Mouse (Mus musculus) erythroid progenitor cell, adult 5-6 weeks (primary cell): Measurements from ENCODE around the gene Donson. TPM values are rescaled to one million over a fixed set of nuclear protein-coding genes. Genes with fewer than 3 reads are reported as not detected.
A peak's percentile ranks its signal among the peaks of the same experiment; 100 is the strongest.

ENCODE experiments used
- ATAC-seq: replicated peaks from 2 replicates; pipeline ENCODE4 v1.8.0; 2016; ENCODE audit warnings: moderate number of reproducible peaks, mild to moderate bottlenecking, moderate TSS enrichment, inconsistent platforms; ENCODE audit not compliant: poor library complexity, low FRiP score, severe bottlenecking
- total RNA-seq, 2 experiments: library from RNA; stranded (forward) in 1 of 2; stranded (reverse) in 1 of 2; fragments of 150-400 nt in 1 of 2; fragments of 186-747, 209-891 nt in 1 of 2; gene quantifications; 2 replicates each; pipeline versions ENCODE4 v1.2.3 to v1.2.4; 2015 to 2017; ENCODE audit warnings: low replicate concordance in 2 of 2

Donson gene
- total RNA-seq, 2 experiments from 2014 or later, result 97.3 to 232 TPM

DNA sequence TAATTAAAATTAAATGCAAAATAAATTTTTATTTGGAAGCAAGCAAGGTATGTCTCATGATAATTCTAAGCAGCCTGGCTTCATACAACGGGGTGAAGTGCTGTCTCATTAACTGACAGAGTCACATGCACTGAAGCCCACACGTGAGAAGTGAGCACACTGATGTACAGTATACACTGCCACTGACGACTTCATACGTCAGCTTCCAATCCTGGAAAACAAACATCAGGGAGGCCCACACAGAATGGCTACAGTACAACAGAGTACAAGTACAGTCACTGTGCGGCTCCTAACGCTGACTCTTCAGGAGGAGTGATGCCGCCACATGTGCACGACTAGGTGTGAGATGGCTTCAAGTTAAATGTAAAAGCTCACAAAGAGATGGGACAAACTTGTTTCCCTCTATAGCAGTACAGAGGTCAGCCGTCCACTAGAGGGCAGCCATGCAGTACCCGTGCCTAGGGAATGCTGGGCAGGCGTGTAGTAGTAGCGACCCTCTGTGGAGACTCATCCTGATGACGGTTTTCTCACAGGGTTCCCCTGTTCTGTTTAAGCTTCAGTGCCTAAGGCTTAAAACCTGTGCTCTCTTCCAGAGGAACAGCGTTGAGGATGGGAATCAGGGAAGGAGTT, 6.0 kb upstream of the Donson start:
- peak; percentile 92 for ATAC-seq

DNA sequence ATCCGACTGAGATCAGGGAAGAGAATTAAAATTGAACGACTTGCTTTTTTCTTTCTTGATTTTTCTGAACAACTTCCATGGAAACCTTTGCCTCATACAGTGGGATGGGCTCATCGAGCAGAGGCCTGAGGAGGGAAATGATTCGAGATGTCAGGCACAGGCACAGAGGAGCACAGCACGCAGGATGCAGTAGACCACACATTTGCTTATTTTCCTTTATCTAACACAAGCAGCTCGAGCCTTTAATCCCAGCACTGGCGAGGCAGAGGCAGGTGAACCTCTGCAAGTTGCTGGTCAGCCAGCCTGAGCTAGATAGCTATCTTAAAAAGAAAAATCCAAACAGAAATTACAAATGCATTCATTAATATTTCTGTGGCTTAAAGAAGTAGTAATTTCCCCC, 1.2 kb upstream of the Donson start:
- 0 out of 2 replicates have a peak, but pooled peaks have one; percentile 39 for ATAC-seq

DNA sequence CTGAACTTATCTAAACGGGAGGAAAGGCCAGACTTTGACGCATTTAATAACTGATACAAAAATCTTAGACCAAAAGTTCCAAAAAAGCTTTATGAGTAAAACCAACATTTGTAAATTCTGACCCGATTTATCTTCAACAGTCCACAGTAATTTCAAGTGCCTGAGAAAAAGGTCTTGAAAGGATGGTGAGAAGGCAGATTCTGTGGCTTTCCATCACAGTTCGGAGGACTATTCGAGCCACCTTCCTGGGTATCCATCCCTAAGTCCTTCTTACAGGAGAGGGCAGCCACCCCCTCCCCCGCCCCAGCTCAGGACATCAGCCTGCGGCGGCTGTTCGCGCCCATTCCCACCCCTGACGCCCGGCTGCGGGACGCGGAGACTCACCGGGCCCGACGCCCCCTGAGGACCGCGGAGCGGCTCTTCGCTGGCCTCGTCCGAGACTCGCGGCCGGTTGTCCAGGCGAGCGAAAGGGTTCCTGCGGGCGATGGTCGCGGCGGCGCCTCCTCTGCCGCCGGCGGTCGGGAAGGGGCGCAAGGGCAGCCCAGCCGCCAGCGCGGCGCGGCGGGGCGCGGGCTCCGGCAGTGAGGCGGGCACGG, 449 bp downstream of the Donson start:
- peak; percentile 8; the same call in 1 of the 2 replicates for ATAC-seq

DNA sequence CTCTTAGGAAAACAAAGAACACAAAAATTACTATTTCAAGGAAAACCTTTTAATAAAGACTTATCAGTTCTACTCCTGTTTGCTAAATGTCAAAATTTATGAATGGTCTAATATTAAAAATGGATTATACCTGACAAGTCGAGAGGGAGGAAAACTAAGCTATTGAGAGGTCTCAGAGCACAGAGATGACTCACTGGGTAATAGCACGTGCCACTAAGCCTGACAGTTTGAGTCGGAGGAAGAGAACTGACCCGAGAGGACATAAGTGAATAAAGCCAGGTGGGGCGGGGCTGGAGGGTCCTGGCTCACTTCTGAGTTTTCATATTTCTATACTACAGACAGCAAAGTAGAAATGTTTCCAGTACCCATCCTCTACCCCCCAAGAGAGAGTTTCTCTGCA, 2.2 kb downstream of the Donson start:
- ATAC-seq, result no peak

DNA sequence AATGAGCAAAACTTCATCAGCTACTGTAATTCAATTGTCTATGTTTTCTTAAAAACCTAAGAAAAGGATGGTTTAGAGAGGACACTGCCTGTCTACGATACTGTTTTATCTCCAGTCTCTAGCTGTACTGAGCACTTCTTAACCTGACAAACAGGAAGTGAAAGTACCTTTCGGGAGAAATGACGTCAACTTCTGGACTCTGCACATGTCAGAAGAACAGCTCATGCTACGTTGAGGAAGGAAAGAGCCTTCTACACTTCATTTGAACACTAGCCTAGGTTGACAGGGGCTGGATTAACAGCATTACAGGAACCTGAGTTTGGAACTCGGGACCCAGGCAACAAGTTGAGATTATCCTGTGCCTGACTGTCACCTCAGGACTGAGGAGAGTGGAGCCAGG, 3.0 kb downstream of the Donson start:
- no peak for ATAC-seq

DNA sequence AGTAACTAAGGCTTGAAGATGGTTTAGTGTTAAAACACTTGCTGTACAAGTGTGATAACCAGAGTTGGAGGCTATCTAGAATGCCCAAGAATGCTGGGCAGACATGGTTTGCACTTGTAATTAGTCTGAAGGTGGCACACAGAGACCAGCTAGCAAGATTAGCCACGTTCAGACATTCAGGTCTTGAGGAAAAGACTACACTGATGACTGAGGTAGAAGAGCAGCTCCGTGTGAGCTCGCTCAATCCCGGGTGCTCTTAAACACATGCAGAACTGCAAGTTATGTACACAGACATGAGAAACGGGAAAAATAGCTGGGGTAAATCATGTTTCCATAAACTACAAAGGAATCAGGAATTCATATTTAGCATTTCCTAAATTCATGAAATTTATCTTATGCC, 7.9 kb downstream of the Donson start:
- no peak for ATAC-seq

DNA sequence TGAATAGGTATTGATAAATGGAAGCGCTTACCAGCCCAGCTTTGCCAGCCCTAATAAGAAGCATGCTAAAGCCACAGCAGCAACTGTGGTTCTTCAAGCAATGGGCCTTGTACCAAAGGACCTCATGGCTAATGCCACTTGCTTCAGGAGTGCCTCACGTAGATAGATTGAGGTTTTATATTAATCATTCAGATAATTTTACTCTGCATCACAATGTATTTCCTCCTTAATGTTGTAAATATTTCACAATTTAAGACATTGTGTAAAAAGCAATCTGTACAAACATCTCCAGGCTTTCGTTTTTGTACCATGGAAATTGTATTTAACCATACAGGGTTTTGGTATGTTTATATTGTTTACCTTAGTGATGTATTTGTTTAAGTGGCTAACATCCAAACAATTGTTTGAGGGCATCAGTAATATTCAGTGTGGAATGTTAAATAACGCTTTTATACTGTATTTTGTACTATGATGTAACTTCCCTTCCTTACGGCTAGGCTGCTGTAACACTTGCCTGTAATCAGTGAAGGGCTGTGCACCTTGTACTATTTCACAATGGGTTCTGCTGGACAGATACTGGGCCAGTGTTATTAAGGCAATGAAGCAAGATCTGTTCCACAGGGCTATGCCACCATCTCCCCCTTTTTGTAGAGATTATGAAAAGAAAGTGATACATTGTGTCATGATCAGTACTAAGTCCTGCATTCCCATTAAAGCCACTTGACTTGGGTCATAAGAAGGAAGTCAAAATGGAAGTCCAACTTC, 10.2 kb downstream of the Donson start:
- ATAC-seq, result no peak

DNA sequence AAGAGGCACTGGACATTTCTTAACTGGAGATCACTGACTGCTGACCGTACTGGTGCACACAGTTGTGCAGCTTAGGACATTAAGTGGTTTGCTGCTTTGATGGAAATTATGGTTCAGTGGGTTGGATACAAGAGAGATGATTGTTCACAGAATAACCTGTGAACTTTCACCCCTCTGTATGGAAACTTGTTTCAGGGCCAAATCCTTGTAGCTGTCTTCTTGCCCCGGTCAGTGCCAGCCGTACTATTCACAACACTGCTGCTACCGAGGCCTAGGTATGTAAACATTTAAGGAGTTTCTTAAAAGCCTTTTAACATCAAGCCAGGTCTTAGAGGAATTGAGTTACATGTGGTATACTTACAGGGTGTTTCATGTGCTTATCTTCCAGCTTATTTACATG, 14.1 kb downstream of the Donson start:
- no peak for ATAC-seq

DNA sequence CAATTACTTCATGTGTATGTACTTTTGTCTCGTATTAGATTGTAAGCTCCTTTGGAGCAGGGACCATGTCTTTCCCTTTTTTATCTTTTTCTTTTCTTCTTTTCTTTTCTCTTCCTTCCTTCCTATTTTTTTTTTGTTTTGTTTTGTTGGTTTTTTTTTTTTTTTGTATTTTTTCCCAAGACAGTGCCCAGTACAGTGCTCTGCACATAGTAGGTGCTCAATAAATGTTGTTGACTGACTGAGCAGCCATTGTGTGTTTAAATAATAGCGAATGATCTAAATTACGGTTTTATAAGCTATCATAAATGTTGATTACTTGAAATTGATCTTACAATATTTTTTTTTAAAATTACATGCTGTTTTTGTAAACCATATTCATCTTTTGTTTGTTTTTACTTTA, 24.8 kb downstream of the Donson start:
- ATAC-seq, result no peak

DNA sequence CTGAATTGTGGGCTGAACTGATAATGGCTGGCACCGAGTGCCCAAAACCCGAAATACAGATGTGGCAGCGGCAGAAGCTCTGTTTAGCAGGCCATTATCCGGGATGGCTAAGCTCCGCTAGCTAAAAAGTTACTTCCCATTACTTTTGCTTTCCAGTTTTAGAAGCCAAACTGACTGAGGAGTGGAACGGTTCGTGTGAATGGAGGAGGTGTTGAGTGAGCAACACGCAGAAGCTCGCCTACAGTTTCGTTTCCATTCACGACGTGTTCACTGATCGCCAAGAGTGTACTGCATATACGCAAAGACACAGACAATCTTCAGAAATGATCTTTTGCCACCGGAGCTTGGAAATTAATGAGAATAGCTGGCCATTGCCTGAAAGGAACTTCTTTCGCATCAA, 26.2 kb downstream of the Donson start:
- no peak for ATAC-seq

DNA sequence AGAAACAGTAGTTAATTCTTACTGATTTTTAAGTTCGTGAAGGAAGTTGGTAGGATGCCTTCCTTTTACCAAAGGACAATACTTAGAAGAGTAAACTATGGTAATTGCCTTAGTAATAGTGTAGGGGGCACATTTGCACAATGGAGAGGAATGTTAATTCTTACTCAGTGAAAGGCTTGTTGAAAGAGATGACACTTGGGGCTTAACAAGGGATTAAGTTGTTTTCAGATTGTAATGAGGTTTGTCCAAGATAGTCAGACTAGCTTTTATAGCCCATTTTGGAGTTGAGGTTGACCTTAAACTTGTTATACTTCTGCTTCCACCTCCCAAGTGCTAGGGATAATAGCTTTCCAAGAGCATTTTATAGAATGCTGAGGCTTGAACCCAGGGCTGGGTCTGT, 27.2 kb downstream of the Donson start:
- no peak for ATAC-seq

DNA sequence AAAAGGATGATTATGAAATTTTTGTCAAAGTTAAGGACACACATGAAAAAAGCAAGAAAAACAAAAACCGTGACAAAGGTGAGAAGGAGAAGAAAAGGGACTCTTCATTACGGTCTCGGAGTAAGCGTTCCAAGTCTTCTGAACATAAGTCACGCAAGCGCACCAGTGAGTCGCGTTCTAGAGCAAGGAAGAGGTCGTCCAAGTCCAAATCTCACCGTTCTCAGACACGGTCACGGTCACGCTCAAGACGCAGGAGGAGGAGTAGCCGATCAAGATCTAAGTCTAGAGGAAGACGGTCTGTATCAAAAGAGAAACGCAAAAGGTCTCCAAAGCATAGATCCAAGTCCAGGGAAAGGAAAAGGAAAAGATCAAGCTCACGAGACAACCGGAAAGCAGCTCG, 28.8 kb downstream of the Donson start:
- no peak for ATAC-seq

DNA sequence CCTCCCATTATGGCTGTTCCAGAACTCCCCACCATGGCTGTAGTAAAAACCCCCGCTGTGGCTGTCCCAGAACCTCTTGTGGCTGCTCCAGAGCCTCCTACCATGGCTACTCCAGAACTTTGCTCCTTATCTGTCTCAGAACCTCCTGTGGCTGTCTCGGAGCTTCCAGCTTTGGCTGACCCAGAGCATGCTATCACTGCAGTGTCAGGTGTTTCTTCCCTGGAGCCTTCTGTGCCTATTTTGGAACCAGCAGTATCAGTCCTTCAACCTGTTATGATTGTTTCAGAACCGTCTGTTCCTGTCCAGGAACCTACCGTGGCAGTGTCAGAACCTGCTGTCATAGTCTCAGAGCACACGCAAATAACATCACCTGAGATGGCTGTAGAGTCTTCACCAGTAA, 30.1 kb downstream of the Donson start:
- ATAC-seq, result no peak

DNA sequence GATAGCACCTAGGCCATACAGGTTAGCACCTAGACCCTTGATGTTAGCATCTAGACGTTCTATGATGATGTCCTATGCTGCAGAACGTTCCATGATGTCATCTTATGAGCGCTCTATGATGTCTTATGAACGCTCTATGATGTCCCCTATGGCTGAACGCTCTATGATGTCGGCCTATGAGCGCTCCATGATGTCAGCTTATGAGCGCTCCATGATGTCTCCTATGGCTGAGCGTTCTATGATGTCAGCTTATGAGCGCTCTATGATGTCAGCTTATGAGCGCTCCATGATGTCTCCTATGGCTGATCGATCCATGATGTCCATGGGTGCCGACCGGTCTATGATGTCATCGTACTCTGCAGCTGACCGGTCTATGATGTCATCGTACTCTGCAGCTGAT, 31.3 kb downstream of the Donson start:
- ATAC-seq, result no peak

DNA sequence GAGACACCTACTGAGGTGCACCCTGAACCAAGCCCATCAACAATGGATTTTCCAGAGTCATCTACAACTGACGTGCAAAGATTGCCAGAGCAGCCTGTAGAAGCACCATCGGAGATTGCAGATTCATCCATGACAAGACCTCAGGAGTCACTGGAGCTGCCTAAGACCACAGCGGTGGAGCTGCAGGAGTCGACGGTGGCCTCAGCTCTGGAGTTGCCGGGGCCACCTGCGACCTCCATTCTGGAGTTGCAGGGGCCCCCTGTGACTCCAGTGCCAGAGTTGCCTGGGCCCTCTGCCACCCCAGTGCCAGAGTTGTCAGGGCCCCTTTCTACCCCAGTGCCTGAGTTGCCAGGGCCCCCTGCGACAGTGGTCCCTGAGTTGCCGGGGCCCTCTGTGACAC, 33.3 kb downstream of the Donson start:
- no peak for ATAC-seq

DNA sequence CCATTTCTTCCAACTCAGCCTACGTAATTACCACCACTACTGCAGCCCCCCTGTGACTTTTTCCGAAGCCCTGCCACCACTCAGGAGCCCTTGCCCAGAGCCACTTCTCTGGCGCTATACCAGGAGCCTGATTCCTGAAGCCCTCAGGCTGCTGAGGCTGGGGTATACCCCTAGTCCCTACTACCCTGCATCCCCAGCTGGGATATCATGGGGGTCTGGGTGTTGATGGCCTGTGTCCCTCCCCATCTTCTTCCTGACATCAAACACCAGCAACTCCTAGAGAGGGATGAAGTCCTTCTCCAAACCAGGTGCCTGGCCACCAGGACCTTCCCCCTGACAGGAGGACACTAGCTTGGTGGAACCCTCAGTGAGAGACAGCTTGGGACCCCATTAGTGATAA, 36.4 kb downstream of the Donson start:
- no peak for ATAC-seq

DNA sequence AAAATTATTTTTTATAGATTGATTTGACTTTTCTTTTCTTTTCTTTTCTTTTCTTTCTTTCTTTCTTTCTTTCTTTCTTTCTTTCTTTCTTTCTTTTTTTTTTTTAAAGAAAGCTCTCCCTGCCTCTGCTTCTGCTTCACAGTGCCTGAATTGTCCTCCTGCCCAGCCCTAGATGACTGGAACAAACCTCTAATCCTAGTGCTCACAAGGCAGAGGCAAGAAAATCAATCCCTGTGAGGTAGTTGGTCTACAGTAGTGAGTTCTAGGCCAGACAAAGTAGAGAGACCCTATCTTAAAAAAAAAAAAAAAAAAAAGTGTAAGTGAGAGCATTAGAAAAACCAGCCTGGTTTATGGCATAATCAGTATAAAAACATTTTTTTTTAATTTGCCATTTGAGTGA, 38.8 kb downstream of the Donson start:
- no peak for ATAC-seq

DNA sequence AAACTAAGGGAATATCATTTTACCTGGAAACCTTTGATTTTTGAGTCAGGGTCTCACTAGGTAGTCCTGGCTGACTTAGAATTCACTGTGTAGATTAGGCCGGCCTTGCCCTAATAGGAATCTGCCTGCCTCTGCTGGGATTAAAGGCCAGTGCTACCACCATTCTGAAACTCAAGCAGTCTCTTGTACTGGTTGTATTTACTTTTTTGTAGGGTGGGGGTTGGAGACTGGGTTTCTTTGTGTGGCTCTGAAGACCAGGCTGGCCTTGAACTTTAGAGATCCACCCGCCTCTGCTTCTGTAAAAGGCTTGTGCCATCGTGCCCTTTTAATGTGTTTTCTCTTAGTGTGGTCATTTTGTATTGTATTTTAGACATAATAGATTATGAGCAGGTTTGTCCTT, 39.3 kb downstream of the Donson start:
- no peak for ATAC-seq

DNA sequence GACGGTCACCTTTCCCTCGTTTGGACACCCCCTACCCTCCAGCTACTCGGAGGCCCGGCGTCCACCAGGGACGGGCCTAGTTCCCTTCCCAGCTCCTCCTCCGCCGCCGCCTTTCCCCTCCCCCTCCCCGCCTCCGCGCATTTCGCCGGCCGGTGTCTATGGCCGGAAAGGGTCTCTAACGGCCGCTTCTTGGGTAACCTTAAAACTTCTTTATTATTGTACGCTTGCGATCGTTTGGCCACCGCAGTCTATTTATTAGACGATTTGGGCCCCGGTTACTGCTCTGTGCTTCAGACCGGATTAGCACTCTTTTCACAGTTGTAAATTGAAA, 40.4 kb downstream of the Donson start:
- ATAC-seq, result peak; percentile 56

DNA sequence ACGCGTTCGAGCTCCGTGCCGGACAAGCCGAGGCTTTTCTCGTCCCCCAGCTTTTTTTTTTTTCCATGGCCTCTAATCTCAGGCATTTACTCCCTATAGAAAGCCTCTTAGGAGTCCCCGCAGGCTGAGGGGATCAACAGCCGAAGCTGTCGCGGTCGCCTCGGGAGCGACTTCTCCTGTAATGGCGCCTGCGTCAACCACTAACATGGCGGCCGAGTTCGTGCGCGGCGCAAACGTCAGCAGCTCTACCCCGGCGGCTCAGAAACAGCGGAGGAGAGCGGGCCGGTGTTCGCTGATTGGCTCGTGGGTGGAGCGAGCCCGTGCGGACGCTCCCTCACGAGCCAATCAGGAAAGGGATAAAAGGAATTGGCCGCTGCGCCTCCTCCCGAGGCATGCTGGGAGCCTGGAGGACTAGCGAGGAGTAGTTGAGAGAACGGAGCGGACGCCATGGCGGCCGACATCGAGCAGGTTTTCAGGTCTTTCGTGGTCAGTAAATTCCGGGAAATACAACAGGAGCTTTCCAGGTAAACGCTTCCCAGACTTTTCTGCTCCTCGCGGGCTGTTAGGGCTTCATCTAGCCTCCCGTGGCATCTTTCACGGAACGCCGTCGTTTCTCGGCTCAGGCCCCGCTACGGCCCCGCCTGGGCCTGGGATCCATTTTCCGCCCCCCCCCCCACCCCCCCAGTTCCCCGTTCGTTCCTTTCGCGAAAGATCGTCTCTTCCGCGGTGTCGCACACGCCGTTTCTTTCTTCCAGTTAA, 40.9 kb downstream of the Donson start, which contains the start of gene Son:
TSS of gene Son (plus strand) at position 46 of the 759 bp plus-strand sequence.
- peak; percentile 89 for ATAC-seq
